Comparison of ENCODE assay signal across 8 mouse cellular contexts in the genomic region with DNA sequence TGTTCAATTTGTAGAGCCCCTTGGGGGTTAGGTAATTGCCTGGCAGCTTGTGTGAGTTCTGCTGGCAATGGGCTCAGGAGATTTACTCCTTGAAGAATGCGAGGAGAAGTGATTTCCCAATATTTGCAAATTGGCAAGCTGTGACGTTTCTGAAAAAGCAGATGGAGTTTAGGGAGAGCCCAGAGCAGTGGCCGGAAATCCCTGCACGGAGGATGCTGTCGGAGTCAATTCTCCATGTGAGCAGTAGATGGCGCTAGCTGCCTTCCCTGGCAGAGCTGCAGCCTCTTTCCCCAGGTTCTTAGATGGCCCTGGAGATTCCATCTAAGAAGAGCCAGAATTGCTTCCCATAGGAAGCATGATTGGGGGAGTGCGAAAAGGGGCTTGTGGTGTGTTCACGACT. TPM values are rescaled to one million over a fixed set of nuclear protein-coding genes. Genes with fewer than 3 reads are reported as not detected.
DNase-seq lines count a peak whose midpoint lies in the region; ATAC-seq and TF ChIP-seq lines count a peak whose summit lies in the region.

No protein-coding gene starts in this region.

- ATAC-seq in midbrain, postnatal 0 days (ENCODE audit: low FRiP score): peak; percentile 77; the same call in 1 of the 2 replicates

- H3K4me2 ChIP-seq in midbrain, postnatal 0 days (ENCODE audit: low read depth, low read length, poor library complexity, severe bottlenecking): peak overlapping the region; percentile 18; the same call in 1 of the 2 replicates

- no peak overlapping the region for H3K9ac ChIP-seq in midbrain, postnatal 0 days (replicated peaks; ENCODE audit: low read length, poor library complexity, severe bottlenecking)

- no peak overlapping the region for H3K4me3 ChIP-seq in kidney, adult 2 months (ENCODE audit: insufficient read depth, low read depth, low read length)
- H3K4me3 ChIP-seq in limb, embryonic 10.5 days: no peak overlapping the region
- no peak overlapping the region for H3K4me3 ChIP-seq in midbrain, postnatal 0 days (ENCODE audit: low read depth, low read length)

- no peaks in the 10 kb centered on the region for H3K36me3 ChIP-seq in kidney, adult 2 months (ENCODE audit: control insufficient read depth, insufficient read depth, low read length)
- no peaks in the 10 kb centered on the region for H3K36me3 ChIP-seq in limb, embryonic 10.5 days
- no peaks in the 10 kb centered on the region for H3K36me3 ChIP-seq in midbrain, postnatal 0 days (ENCODE audit: insufficient read depth, low read length)

- H3K9me3 ChIP-seq in limb, embryonic 10.5 days (replicated peaks): no peaks in the 10 kb centered on the region
- no peaks in the 10 kb centered on the region for H3K9me3 ChIP-seq in midbrain, postnatal 0 days (ENCODE audit: low read length)

- H3K4me1 ChIP-seq in kidney, adult 2 months (ENCODE audit: control insufficient read depth, insufficient read depth, low read length): no peaks in the 10 kb centered on the region
- H3K4me1 ChIP-seq in limb, embryonic 10.5 days: peaks cover 22% of the 10 kb centered on the region
- no peaks in the 10 kb centered on the region for H3K4me1 ChIP-seq in midbrain, postnatal 0 days (ENCODE audit: insufficient read depth, low read length)

- 3% methylated on average over 8 of the region's 8 CpGs for WGBS in kidney, adult 2 months
- 4% methylated on average over 8 of the region's 8 CpGs for WGBS in limb, embryonic 10.5 days
- WGBS in midbrain, postnatal 0 days: 4% methylated on average over 8 of the region's 8 CpGs

- TF ChIP-seq CTCF in kidney, adult 2 months (conservative IDR thresholded peaks at IDR 0.05; ENCODE audit: insufficient read depth, insufficient read length, low read depth, low read length): peak; percentile 91
- TF ChIP-seq CTCF in midbrain, postnatal 0 days (IDR thresholded peaks at IDR 0.05): peak; percentile 96

- H3K27me3 ChIP-seq in kidney, adult 2 months (replicated peaks; ENCODE audit: control insufficient read depth, insufficient read depth, low read length): no peaks in the 10 kb centered on the region
- peaks cover 5% of the 10 kb centered on the region; the same call in 1 of the 2 replicates for H3K27me3 ChIP-seq in limb, embryonic 10.5 days (ENCODE audit: low read depth, poor library complexity, severe bottlenecking)
- no peaks in the 10 kb centered on the region for H3K27me3 ChIP-seq in midbrain, postnatal 0 days (ENCODE audit: insufficient read depth, low read length)

- no peak for TF ChIP-seq POLR2A in kidney, adult 2 months (IDR thresholded peaks at IDR 0.05; ENCODE audit: low read depth, low read length)

- intact Hi-C loops in gastrocnemius, postnatal 36 days (cut with DNase I): loop anchor here (2.0 kb wide), 2 partner anchors 51 to 313 kb away; no protein-coding TSS in a partner anchor

- DNase-seq in 3T3-L1 (ENCODE audit: low read depth, low spot score): peak; percentile 92
- peak; percentile 72 for DNase-seq in adrenal gland, adult 2 months
- DNase-seq in embryo, embryonic 11.5 days (ENCODE audit: low read depth, low spot score): peak; percentile 53
- peak; percentile 68 to 71 for DNase-seq in gastrocnemius, postnatal 36 days
- peak; percentile 53 for DNase-seq in kidney, adult 2 months
- DNase-seq in limb, embryonic 10.5 days (ENCODE audit: low spot score): peak; percentile 83
- DNase-seq in midbrain, postnatal 0 days (ENCODE audit: low spot score): peak; percentile 88
- peak; percentile 13 to 59 for DNase-seq in spleen, postnatal 10 days (ENCODE audit: low spot score in 2 of 2)

- H3K27ac ChIP-seq in kidney, adult 2 months (ENCODE audit: insufficient read depth, low read depth, low read length): no peak overlapping the region
- H3K27ac ChIP-seq in limb, embryonic 10.5 days: no peak overlapping the region
- no peak overlapping the region for H3K27ac ChIP-seq in midbrain, postnatal 0 days (ENCODE audit: low read depth, low read length)

RNA-seq across cellular contexts. Expression of gene Smim20, which starts 59.1 kb away (rescaled TPM):
- total RNA-seq in adrenal gland, adult 2 months (2021): 10 to 100 TPM; 50.0 to 68.7 TPM
- 53.3 and 66.0 TPM in 2 replicates for polyA plus RNA-seq in adrenal gland, adult 2 months (2012; rRNA removed)
- total RNA-seq in gastrocnemius, postnatal 36 days (2021): 10 to 100 TPM; 56.4 to 63.1 TPM
- polyA plus RNA-seq in kidney, adult 2 months (2012; rRNA removed): 99.5 and 103 TPM in 2 replicates
- 59.0 and 62.6 TPM in 2 replicates for polyA plus RNA-seq in limb, embryonic 10.5 days (2016; fragmentation: Nextera tagmentation; extraction: Ambion mirVana)
- 35.7 and 40.2 TPM in 2 replicates for total RNA-seq in midbrain, postnatal 0 days (2014; rRNA removed)
- polyA plus RNA-seq in midbrain, postnatal 0 days (2015; fragmentation: Nextera tagmentation; extraction: Ambion mirVana): 76.0 and 83.3 TPM in 2 replicates

Comparison
In these comparisons a context has a peak if more than half of its experiments do, and no peak if none do; other contexts are left out.
1. DNase-seq: peak in every context shown above with its lines; median percentile 92 in 3T3-L1; 88 in midbrain, postnatal 0 days; 83 in limb, embryonic 10.5 days; 72 in adrenal gland, adult 2 months; 70 in gastrocnemius, postnatal 36 days; 53 in embryo, embryonic 11.5 days; 53 in kidney, adult 2 months; 36 in spleen, postnatal 10 days.